Mouse (Mus musculus) myocyte (in vitro differentiated cells): ENCODE measurements around the gene Depdc1a.

ENCODE experiments used
- MYOD1 ChIP-seq, 3 experiments: IDR thresholded peaks; one replicate each; pipeline ENCODE4 v1.6.1; 2011; ENCODE audit warnings: control low read depth in 2 of 3, low read depth in 2 of 3, mild to moderate bottlenecking in 2 of 3, moderate library complexity in 1 of 3; ENCODE audit not compliant: insufficient read length in 2 of 3, control insufficient read depth in 1 of 3
- POLR2A ChIP-seq: IDR thresholded peaks from one replicate; pipeline ENCODE4 v1.6.1; 2011; ENCODE audit warnings: low read depth, mild to moderate bottlenecking, control low read depth, moderate library complexity; ENCODE audit not compliant: insufficient read length
- POLR2AphosphoS2 ChIP-seq: IDR thresholded peaks from one replicate; pipeline ENCODE4 v1.6.1; 2011; ENCODE audit warnings: low read depth, control low read depth; ENCODE audit not compliant: insufficient read length
- USF1 ChIP-seq: IDR thresholded peaks from one replicate; pipeline ENCODE4 v1.6.1; 2011; ENCODE audit warnings: low read depth, mild to moderate bottlenecking, control low read depth, moderate library complexity

- TF ChIP-seq USF1 (no peak), POLR2A (no peak), MYOD1 (IDR thresholded peaks at IDR 0.05; ENCODE audit: control insufficient read depth in 1 of 3, insufficient read length in 2 of 3, low read depth in 2 of 3) (no peak), POLR2AphosphoS2 (no peak)
Measured at GRCm38 (mm10) chr3:159508899-159509298, 13.7 kb downstream of the Depdc1a start.
